Mouse (Mus musculus): ENCODE results near the gene Gimap3. TPM values are rescaled to one million over a fixed set of nuclear protein-coding genes. Genes with fewer than 3 reads are reported as not detected.

Gene Gimap3
- 1,000 to 10,000 TPM; 1,096 to 1,768 (median 1,751) TPM for polyA plus RNA-seq (2017; shearing (Covaris generic))

DNA sequence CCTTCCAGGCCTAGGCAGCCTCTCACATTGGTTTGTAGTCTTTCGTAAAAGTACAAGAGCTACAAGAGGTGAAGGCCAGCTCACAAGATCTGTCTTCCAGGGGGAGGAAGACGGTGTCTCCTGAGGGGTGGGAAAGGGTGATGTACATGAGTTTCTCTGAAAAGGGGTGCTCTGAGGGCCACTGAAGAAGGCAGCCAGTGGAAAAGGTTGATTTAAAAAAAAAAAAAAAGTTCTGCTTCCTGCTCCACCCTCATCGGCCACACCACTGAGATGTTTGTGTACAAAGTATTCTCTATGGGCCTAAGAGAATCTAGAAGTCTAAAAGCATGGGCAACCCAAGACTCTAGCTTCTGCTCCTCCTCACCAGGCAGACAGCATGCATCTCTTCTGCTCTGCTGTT lies at the start of gene Gimap3:
Gimap3 (minus strand) TSS at position 156 of the 400 bp plus-strand sequence.
- peak; percentile 72 for ATAC-seq

DNA sequence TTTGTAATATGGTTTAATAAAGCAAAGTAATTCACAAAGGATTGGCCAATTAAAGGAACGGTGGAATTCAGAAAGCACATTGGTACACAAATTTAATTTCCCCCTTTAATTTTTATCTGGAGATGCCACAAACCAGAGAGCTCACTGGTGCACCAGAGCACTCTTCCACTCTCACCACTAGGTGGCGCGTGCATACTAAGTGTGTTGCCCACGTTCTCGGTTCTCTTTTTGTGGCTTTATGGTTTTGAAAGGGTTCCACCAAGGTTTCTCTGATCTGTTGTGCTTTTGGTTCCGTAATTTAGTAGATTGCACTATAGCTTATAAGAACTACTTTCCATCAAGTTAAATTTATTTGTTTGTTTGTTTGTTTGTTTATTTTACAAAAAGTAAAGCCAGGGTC lies 47.2 kb upstream of the Gimap3 start:
- ATAC-seq, result peak; percentile 79

DNA sequence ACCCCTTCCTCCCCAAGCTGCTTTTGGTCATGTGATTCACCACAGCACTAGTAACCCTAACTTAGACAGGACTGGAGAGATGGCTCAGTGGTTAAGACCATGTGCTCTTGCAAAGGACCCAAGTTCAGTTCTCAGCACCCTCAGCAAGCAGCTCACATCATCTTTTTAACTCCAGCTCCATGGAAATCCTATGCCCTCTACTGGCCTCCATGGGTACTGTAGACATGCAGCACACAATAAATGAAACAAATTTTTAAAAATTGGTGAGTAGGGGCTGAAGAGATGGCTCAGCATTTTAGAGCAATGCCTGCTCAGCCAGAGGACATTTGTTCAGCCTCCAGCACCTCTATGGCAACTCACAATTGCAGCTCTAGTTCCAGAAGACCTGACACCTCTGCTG lies 44.4 kb upstream of the Gimap3 start:
- no peak for ATAC-seq

DNA sequence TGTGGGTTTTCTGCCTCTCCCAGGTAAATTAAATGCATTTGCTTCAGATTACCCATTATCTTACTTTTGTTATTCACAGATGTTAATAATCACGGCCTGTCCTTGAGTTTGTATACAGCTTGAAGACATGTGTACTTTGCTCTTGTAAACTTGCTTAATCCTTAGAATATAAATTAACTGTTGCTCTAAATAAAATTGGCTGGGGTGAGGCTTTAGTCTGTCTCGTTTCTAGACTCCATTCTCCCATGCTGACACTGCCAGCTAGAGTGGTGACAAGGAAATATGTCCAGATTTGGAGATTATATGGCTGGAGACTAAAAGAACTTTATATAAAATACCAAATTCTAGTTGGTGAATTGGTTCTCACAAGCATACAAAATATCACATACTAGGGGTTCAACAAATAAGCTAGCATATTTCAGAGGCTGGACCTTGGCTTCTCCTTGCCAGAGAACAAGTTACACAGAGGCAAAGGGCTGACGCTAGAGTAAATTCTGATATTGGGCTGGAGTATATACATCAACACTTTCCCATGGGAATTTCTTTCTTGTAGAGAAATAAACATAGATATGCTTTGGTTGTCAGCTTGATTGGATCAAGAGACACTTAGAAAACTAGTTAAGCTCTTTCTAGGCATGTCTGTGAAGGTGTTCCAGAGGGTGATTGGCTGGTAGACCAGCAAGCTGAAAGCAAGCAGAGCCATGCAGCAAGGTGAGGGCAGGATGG lies 39.0 kb upstream of the Gimap3 start:
- no peak for ATAC-seq

DNA sequence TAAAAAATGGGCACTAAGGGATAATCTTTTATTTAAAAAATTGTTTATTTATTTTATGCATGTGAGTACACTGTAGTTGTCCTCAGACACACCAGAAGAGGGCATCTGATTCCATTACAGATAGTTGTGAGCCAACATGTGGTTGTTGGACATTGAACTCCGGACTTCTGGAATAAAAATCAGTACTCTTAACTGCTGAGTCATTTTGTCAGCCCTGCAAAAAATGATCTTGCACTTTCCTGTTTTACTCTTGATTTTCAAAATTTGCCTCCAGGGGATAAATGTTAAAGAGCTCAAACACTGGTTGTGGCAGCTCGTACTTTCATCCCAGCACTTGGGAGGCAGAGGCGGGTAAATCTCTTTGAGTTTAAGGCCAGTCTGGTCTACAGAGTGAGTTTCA lies 36.1 kb upstream of the Gimap3 start:
- no peak for ATAC-seq

DNA sequence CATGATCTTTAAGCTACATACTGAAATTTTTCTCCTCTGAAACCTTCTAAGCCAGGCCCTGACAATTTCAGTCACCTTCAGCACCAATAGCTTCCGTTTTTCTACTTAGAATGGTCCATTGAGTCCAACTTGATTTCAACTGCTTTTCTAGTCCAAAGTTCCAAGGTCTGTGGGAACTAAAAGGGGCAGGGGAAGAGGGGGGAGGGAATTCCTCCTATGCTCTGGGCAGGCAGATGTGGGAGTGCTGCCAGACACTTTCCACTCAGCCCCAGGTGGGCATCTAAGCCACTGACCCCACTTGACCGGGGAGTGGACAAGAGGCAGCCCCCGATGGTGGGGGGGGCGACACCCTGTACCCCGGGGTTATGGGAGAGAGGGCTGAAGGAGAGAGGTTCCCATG lies 33.7 kb upstream of the Gimap3 start:
- no peak for ATAC-seq

DNA sequence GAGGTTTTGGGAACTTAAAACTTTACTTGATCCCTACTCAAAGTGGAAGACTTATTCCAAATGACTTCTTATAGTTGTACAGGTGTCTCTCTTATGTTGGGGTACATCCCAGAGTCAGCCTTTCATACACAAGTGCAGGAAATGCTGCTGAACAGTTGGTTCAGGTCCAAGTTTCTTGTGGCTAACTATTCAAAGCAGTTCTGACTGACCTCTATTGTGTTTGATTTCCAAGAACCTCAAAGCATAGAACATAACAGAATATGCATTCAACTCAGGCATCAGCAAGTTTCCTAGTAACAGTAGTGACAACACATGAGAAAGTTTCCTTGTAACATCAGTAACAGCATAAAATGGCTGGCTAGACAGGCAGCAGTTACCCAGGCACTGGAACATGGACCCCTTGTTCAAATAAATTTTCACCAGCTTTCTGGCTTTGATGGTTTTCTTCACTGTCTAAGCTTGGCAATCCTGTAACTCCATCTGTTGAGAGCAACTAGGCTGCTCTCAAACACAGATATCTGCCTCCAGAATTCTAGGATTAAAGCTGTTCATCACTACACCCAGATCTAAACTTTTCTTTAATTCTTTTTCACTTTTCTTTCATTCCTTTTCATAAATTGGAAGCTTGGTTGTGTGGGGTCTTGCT lies 32.9 kb upstream of the Gimap3 start:
- ATAC-seq, result no peak

DNA sequence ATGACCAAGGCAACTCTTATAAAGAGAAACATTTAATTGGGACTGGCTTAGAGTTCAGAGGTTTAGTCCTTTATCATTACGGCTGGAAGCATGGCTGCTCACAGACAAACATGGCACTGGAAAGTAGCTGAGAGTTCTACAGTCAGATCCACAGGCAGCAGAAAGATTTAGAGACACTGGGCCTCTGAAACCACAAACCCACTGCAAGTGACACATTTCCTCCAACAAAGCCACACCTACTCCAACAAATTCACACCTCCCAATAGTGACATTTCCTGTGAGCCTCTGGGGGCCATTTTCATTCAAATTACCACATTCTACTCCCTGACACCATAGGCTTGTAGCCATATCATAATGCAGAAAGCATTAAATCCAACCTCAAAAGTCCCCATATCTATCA lies 31.2 kb upstream of the Gimap3 start:
- peak; percentile 98 for ATAC-seq

DNA sequence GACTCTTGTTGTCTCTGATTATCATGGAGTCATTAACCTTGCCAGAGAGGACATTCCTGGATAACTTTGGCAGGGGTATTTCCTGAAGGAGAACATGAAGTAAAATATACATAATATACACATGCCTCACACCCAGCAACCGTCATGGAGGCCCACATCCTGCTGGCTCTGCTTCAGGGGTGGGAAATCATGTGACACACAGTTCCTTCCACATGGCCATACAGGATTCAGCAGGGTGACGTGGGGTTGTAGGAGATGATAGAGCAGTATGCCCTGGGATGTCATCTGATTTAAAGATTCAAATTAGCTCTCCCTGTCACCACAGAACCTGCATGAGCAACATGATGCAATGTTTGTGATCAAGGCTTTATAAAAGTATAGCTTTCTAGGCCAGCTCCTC lies 17.2 kb upstream of the Gimap3 start:
- ATAC-seq, result peak; percentile 71

DNA sequence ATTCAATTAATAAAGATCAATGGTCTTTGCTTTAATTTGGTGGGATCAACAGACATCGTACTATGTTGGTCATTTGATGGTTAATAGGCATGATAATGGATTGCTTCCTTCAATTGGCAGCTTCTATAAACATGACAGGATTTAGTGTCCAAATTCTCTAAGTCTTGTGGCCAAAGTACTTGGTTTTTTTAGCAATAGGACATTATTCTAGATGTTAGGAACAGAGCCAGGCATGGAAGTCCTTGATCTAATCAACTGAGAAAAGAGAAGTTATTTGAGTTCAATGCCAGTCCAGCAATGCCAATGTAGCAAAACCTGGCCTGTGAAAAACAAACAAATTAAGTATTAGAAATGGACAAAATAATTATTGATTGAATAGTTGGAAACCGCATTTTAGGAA lies 14.9 kb upstream of the Gimap3 start:
- ATAC-seq, result no peak

DNA sequence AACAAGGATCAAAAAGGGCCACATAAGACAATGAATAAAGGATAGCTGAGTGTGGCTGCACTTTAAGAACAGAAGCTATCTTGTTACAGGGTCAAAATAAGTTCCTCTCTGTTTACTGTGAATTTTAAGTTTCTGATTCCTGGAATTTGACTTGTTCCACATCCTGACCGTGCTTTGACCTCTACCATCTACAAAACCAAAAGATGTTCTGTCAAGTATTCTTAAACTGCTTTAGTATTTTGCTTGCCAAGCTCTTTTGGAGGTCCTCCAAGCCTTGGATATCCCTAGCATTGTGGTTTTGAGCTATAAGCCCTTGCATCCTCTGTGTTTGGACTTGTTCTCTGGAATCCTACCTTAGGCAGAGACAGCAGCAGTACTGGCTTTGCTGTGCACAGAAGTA lies 14.5 kb upstream of the Gimap3 start:
- peak; percentile 32 for ATAC-seq

DNA sequence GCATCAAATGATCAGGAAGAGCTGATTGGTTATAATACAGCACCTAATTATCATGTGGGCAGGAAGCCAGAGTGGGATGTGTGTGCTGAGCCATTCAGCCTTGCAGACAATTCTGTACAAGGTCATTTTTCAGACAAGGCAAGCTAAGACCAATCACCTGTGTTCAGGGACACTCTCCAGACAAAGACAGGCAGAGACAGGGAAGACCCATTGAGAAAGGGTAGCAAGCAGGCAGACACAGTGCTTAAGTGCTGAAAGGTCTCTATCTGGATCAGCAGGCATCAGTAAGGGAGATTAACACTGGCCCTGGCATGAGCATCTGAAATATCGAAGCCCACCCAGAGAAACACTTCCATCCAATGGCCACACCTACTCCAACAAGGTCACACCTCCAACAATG lies 13.8 kb upstream of the Gimap3 start:
- no peak for ATAC-seq

DNA sequence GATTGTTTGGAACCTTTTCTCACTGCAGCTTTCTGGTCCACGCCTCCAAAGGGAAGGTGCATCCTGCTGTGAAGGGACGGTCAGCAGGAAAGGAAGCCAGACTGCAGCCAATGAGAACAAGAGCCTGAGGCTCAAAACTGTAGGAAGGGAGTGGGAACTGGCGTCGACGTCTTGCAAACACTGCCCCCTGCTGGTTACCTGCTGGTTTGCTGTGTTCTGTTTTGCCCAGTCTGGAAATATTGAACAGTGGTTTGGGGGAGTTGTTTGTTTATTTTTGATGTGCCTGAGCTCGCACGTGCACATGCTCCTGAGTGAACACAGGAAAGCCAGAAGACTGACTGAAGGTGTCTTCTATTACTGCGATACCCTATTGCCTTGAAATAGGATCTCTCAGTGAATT lies 1.4 kb upstream of the Gimap3 start:
- peak; percentile 30 for ATAC-seq

DNA sequence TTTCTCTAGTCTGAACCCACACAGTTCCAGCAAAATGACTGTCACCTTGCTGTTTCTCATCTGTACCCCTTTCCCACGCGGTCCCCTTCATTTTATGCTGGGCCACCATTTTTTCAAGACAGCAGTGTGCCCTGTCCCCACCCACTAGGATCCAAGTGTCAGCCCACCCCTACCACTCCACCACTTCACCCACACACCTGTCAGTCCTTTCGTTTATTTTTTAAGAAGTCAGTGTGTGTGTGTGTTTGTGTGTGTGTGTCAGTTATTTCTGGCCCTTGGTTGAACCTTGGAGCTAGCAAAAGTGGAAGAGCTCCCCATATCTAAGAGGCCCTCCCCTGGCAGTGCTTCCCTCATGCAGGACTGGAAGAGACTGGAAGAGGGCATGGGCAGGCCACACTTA lies 1.7 kb downstream of the Gimap3 start:
- peak; percentile 9 for ATAC-seq

DNA sequence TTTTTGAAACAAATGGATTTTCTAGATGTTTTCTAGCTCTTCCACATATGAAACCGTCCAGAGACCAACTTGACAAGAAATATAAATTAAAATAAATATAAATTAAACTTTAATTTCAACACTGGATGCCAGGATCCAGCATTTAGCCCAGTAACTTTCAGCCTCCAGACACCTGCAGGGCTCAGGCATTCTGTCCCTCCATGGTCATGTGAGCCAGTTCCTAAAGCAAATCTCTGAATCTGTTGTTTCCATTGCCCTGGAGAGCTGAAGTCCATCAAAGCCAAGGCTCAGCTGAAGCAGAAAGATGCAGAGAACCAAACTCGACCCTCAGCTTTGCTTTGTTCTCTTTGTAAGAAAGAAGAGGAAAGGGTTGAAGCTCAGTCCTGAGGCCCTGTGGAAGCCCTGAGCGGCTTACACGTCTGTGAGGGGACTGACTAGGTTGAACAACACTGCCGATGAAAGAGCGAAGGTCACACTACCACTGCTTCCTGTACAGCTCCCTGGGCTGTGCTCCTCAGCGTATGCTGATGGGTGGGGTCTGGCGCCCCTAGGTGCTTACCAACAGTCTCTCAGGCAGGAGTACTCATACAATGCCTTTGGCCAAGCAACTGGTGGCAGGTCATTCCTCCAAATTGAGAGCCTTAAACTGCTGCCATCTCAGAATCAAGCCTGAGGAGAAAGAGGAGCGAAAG lies 2.3 kb downstream of the Gimap3 start:
- peak; percentile 53 for ATAC-seq

DNA sequence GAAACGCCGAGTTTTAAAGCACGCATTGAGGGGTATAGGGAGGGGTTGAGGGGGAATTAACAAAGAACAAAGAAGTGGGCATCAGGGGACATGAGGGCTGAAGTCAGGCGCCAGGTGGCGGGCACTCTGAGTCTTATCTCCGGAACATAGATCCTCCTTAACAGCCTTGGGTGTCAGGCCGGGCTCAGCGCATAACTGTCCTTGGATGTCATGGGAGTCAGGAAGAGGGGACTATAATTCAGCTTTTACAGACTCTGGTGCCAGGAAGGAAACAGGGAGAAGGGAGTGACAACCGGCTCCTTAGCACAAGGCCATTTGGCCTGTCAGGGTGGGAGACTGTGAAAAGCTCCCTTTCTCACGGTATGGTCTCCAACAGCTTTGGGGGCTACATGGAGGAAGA lies 6.2 kb downstream of the Gimap3 start:
- ATAC-seq, result no peak

DNA sequence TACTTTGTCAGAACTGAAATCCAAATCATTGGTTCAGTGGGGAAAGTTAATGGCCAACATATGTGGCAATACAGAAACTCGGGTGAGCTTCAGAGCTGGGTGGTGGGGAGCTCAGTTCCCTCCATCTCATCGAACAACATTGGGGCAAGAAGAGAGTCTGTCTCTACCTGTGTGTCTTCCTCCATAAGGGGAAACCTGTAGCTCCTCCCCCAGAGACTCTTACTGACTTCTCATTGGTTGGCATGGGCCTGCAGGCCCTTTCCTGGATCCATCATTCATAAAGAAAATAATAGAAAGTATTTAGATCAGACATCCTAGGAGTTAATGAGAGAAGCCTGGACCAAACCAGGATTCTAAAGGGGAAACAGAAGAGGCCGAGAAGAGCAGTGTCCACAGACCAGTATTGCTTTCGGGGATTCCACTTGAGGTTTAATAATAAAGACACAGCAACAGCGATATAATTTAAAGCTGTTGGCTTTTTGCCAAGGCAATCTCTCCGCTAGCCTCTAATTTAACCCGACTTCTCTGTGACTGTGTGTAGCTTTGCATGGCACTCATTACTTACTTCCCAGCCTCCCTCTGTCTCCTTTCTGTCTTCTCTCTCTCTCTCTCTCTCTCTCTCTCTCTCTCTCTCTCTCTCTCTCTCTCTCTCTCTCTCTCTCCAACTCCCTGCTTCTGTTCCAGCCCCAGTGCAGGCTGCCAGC lies 6.9 kb downstream of the Gimap3 start:
- peak; percentile 54 for ATAC-seq

DNA sequence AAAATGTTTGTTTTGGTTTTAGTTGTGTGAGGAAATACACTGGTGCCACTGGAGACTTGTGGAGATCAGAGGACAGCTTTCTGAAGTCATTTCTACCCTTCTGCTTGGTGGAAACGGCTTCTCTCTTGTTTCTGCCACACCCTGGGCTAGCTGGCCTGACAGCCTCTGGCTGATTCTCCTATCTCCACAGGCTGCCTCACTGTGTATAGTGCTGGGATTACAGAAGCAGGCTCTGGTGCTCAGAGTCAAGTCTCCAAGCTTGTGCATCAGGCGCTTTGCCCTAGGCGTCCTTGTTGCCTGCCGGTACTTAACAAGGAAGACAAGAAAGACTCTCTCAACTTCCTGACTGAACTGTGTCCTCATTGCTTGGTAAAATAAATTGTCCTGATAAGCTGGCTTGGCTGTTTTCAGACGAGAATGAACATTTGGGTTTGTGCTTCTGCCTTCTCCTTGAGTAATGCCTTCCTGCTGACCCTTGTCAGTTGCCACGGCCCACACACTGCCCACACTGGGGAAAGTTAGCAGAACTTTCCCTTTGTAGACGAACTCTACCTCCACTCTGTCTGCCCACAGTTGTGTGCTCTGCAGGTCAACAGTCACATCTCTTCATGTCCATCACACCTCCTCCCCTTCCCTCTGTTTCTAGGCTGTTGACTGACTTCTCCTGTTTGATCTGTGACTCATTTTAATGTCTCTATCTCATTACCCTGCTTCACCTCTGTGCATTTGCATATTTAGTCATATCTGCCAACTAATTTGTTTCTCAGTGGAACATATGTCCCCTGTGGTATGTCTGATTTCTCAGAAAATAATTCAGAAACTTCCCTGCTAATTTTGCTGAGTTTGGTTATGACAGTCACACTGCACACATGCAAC lies 23.3 kb downstream of the Gimap3 start:
- peak; percentile 70 for ATAC-seq

DNA sequence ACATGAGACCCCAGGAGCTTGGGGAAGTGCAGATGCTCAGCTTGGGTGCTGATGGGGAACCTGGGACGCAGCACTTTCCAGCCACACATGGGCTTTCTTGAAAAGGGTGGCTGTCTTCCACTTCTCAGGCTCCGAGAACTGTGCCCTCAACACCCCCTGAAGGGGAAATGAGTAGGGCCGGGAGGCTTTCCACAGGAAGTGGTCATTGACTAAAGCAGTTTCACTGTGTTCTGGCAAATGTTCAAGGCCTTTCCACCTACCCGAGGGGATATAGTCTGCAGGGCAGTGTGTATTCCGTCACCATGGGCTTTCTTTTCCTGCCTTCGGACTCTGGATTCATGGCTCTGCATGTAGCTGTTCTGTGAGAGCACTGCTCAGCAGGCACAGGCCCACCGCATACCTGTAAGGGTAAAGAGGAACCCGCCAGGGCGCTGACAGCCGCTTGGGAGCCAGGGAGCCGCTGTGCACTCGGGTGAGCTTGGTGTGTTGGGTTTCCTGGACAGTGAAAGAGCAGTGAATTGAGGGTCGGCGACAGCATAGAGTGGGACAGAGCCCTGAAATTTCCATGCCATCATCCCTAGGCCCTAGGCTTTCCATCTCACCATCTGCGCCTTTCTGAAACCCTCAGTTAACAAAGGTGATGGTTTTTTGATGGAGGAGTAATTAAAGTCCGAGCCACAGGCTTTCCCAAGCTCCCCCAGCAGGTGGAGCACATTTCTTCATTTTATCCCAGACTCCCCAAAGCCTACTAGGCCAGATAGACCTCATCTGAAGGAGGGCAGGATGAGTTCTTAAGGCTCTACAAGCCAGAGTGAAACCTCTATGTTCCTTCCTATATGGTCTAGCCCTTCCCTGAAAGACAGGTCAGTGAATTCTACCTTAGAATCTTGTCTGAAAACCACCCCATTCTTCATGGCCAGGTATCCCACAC lies 24.4 kb downstream of the Gimap3 start, which contains the start of gene Gimap5:
Gimap5 (plus strand) TSS at position 239 of the 931 bp plus-strand sequence.
- peak; percentile 57 for ATAC-seq

DNA sequence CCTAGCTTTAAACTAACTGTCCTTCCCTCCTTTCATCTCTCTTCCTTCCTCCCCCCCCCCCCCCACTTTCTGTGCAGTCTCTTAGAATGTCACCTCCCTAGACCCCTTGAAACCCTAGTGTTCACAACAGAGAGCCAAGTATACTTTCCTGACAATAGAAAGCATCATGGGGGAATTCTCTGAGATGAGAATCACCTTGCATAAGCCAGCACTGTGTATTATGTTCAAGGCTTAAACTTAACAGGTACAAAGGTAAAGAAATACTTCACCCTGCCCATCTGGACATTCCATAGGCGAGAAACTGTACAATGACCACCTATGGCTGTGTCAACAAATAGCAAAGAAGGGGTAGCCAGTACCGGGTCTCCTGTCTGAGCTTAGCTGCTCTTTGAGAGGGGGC lies 25.2 kb downstream of the Gimap3 start:
- no peak for ATAC-seq
